Mouse (Mus musculus): ENCODE results near the gene Abca6.

Abca6 gene

DNA sequence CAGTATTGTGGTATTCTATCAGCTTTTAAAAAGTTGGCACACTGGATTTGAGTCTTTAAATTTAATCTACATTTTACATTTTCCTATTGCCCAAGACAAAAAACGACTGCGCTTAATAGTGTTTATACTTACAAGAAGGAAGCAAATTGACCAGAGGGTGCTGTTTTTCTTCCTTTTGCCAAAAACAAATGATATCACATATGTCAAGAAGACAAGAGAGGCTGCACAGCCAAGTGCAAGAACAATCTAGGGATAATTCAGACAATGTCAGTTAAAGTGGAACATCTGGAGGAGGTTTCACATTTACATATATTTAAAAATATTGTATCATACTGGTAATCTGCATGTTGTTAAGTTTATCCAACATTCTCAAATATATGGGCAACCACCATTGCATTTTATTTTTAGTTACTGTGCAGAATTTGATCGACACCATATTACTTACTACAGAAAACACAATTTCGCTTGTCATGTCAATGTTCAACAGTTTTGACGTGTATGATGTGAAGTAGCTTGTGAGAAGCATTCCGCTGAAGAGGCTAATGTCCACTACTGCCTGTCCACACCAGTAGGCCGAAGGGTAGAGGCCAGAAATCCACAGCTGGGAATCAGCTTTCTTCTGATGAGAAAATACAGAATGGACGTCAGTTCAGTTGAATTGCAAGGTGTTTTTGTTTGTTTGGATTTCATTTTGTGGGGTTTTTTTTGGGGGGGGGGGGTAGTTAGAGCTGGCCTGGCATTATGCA is 54.8 kb downstream of the Abca6 start:
- no peak for DNase-seq (ENCODE audit: low spot score)

- peak; percentile 12 for DNase-seq (ENCODE audit: low spot score)
Measured at GRCm38 (mm10) chr11:110195310-110195709, 56.3 kb downstream of the Abca6 start.

GRCm38 (mm10) chr11:110171212-110171611 is 80.4 kb downstream of the Abca6 start:
- no peak for DNase-seq (ENCODE audit: low spot score)

DNA sequence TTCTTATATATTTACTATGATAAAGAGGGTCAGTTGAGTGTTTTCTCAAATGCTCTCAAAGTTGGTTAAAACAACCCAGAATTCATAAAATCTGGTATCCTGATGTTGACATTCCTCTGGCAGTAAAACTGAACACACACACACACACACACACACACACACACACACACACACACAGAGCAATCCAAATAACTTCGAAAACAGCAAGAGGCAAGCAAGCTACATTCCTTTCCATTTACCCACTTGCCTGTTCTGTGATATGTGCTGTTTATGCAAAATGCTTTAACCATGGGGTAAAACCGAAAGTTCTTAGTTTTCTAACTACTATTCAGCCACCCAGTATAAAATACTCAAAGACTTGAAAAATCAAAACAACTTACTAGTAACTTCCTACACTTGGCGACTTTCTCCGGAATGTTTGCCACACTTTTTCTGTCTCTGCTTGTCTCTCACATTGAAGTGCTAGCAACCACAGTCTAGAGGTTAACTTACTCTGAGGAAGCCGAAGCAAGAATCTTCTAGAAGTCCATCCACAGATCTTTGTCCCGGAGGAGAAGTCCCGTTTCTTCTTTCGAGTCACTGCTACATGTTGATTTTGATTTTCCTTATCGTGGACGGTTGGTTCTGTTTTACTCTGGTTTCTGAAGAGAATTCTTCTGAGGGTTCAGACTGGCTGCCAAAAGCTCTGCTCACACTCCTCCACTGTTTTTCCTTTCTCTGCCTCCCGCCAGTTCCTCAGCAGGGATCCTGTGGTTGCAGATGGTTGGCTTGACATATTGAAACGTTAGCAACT is 83.9 kb downstream of the Abca6 start, which contains the start of gene Abca9:
Abca9 (minus strand) TSS at position 738 of the 793 bp plus-strand sequence.
- DNase-seq (ENCODE audit: low spot score), result no peak

DNA sequence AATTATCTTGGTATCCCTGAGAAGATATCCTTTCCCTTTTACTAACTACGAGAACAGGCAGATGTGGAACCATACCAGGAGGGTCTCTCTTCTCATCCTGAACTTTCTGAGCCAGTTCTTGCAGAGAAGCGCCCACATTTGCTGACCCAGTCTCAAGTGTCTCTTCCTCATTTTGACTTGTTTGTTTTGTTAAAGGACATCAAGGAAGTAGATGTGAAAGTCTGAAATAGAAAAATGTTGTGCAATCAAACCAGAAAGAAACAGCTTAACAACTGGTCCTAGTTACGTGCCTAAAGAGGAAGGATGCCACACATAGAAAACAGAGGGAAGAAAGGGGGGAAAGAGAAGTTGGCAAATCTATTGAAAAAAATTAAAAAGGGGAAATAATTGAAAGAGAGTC is 85.8 kb downstream of the Abca6 start:
- DNase-seq (ENCODE audit: low spot score), result no peak

DNA sequence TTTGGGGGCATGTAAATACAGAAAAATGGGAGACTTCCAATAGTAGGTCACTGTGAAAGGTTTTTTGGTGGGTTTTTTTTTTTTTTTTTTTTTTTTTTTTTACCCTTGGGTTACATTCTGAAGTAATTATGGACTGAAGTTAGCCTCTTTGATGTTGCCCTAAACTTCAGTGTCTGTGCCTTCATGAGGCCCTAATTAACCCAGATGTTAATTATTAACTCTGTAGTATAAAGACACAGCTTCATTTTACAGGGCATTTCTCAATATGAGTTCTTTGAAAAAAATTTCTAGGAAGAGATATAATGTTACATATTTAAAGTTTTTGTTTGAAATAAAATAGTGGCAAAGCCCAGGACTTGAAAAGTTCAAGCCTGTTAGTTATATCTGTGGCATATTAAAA is 86.2 kb downstream of the Abca6 start:
- DNase-seq (ENCODE audit: low spot score), result no peak

- no peak for DNase-seq (ENCODE audit: low spot score)
Measured at GRCm38 (mm10) chr11:110157059-110157458, 94.5 kb downstream of the Abca6 start.

DNA sequence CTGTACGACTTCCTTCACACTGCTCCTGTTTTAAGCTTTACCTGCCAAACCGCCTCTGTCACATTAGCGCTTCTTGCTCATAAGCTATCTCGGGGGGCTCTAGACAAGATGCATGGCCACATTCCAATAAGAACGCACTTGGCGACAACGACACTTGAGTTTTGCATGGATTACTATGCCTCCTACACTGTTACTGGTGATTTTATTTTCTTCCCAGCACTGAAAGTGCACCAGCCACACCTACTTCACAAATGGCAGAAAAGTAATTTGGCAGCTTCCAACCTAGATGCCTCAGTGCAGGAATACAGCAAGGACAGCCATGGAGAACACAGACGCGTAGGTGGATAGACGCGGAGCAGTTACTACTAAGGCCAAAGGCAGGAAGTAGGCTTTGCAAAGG is 95.6 kb downstream of the Abca6 start:
- no peak for DNase-seq (ENCODE audit: low spot score)

- no peak for DNase-seq (ENCODE audit: low spot score)
Measured at GRCm38 (mm10) chr11:110147640-110148039, 103.9 kb downstream of the Abca6 start.

- no peak for DNase-seq (ENCODE audit: low spot score)
Measured at GRCm38 (mm10) chr11:110145421-110145820, 106.2 kb downstream of the Abca6 start.

- no peak for DNase-seq (ENCODE audit: low spot score)
Measured at GRCm38 (mm10) chr11:110130760-110131159, 120.8 kb downstream of the Abca6 start.
